In the genomic region with DNA sequence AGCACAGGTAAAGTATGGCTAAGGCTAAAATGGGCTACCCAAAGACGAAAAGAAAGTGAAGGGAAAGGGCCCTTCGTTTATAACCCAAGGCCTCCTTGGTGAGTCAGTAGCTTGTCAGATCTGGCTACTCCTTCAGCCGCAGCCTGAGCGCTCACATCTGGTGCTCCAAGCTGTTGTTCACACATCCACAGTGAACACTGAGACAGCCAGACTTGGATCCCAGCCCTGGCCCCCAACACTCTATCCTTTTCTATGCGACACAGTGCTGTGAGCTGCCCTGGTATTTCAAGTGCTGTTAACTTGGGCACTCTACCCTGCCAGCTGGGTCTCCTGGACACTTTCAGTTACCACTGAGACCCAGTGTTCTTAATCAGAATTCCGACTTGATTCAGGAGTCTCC, we compare ENCODE assay signal across 14 mouse cellular contexts. TPM values are rescaled to one million over a fixed set of nuclear protein-coding genes. Genes with fewer than 3 reads are reported as not detected.
DNase-seq lines count a peak whose midpoint lies in the region; TF ChIP-seq lines count a peak whose summit lies in the region.
"Had no signal": no experiment of that assay in that cellular context is flagged by ENCODE, and none has a peak within 500 bp of the region (broad histone marks: within the 10 kb centered on the region; RNA-seq: fewer than 3 reads in every experiment).

No protein-coding gene starts in this region.

- no peaks in the 10 kb centered on the region for H3K9me3 ChIP-seq in midbrain, embryonic 10.5 days (replicated peaks)
- H3K9me3 ChIP-seq: stomach, embryonic 15.5 days had no signal

- H3K4me1 ChIP-seq in kidney, adult 2 months (ENCODE audit: control insufficient read depth, insufficient read depth, low read length), result peaks cover 4% of the 10 kb centered on the region; the same call in 1 of the 2 replicates
- H3K4me1 ChIP-seq in midbrain, embryonic 10.5 days, result peaks cover 15% of the 10 kb centered on the region

- peak; percentile 73 for DNase-seq in kidney, postnatal 10 days
- no peak for DNase-seq in kidney, adult 2 months
- DNase-seq in heart, adult 8-10 months (ENCODE audit: low spot score), result peak; percentile 50
- peak; percentile 75 to 86 for DNase-seq in left cerebral cortex, postnatal 14 days (ENCODE audit: low spot score in 2 of 2)
- DNase-seq in right cerebral cortex, postnatal 14 days, result peak; percentile 71
- DNase-seq in midbrain, embryonic 10.5 days (ENCODE audit: low spot score), result no peak
- DNase-seq in layer of hippocampus, adult 18-20 months (ENCODE audit: low spot score in 2 of 2), result no peak
- DNase-seq in cerebellum, adult 11-12 months, result no peak
- DNase-seq: embryo, embryonic 11 days had no signal

- no peaks in the 10 kb centered on the region; the same call in 1 of the 2 replicates for H3K27me3 ChIP-seq in kidney, adult 2 months (replicated peaks; ENCODE audit: control insufficient read depth, insufficient read depth, low read length)
- peaks cover 22% of the 10 kb centered on the region for H3K27me3 ChIP-seq in midbrain, embryonic 10.5 days (ENCODE audit: low read depth, poor library complexity, severe bottlenecking)
- H3K27me3 ChIP-seq: stomach, embryonic 15.5 days had no signal

- no peak for TF ChIP-seq CTCF in kidney, adult 2 months (conservative IDR thresholded peaks at IDR 0.05; ENCODE audit: insufficient read depth, insufficient read length, low read depth, low read length)

- 90% methylated on average over 6 of the region's 6 CpGs for WGBS in kidney, adult 2 months
- 89% methylated on average over 6 of the region's 6 CpGs for WGBS in midbrain, embryonic 10.5 days

- no peak overlapping the region for H3K4me3 ChIP-seq in kidney, adult 2 months (ENCODE audit: insufficient read depth, low read depth, low read length)
- no peak overlapping the region for H3K4me3 ChIP-seq in midbrain, embryonic 10.5 days
- H3K4me3 ChIP-seq: stomach, embryonic 15.5 days had no signal

- no peak overlapping the region for H3K27ac ChIP-seq in kidney, adult 2 months (ENCODE audit: insufficient read depth, low read depth, low read length)
- no peak overlapping the region for H3K27ac ChIP-seq in midbrain, embryonic 10.5 days (replicated peaks)
- H3K27ac ChIP-seq: stomach, embryonic 15.5 days had no signal

- TF ChIP-seq POLR2A in kidney, adult 2 months (IDR thresholded peaks at IDR 0.05; ENCODE audit: low read depth, low read length), result no peak

- H3K36me3 ChIP-seq in kidney, adult 2 months (ENCODE audit: control insufficient read depth, insufficient read depth, low read length), result no peaks in the 10 kb centered on the region
- no peaks in the 10 kb centered on the region for H3K36me3 ChIP-seq in midbrain, embryonic 10.5 days
- H3K36me3 ChIP-seq: stomach, embryonic 15.5 days had no signal

- intact Hi-C loops in left cerebral cortex, postnatal 14 days (cut with DNase I), result no loop called here

RNA-seq across cellular contexts. Expression of gene Gm11549, which starts 8.7 kb away (rescaled TPM):
- not detected in 2 replicates for polyA plus RNA-seq in kidney, adult 2 months (2012; rRNA removed)
- total RNA-seq in heart, adult 8-10 months (2022), result not detected
- 10 to 100 TPM; 25.2 to 35.5 TPM for total RNA-seq in left cerebral cortex, postnatal 14 days (2021)
- polyA plus RNA-seq in midbrain, embryonic 10.5 days (2016; fragmentation: Nextera tagmentation; extraction: Ambion mirVana), result 0.67 and 1.2 TPM in 2 replicates
- 1 to 10 TPM; 2.7 to 3.3 TPM for total RNA-seq in layer of hippocampus, adult 18-20 months (2021)
- total RNA-seq: CH12.LX; neutrophil, adult 5-6 weeks had no signal
- polyA plus RNA-seq: activated CD4-positive, CD25-positive, alpha-beta regulatory T cell, adult 4 months; gonadal fat pad, adult 2 months had no signal

RNA-seq across cellular contexts. Expression of gene Exosc9, which starts 22.1 kb away (rescaled TPM):
- 9.0 and 9.8 TPM in 2 replicates for polyA plus RNA-seq in kidney, adult 2 months (2012; rRNA removed)
- 10 to 100 TPM; 17.5 to 19.1 (median 18.5) TPM for total RNA-seq in heart, adult 8-10 months (2022)
- 10 to 100 TPM; 40.6 to 45.7 TPM for total RNA-seq in left cerebral cortex, postnatal 14 days (2021)
- 108 and 113 TPM in 2 replicates for polyA plus RNA-seq in midbrain, embryonic 10.5 days (2016; fragmentation: Nextera tagmentation; extraction: Ambion mirVana)
- 10 to 100 TPM; 36.8 to 40.9 TPM for total RNA-seq in layer of hippocampus, adult 18-20 months (2021)

RNA-seq across cellular contexts. Expression of gene Ccna2, which starts 41.6 kb away (rescaled TPM):
- polyA plus RNA-seq in kidney, adult 2 months (2012; rRNA removed), result 1.6 and 1.7 TPM in 2 replicates
- total RNA-seq in heart, adult 8-10 months (2022), result 1 to 10 TPM in 1 of 4 experiments, under 1 TPM in 3; 0.25 to 1.3 (median 0.59) TPM
- 1 to 10 TPM; 2.2 TPM for total RNA-seq in left cerebral cortex, postnatal 14 days (2021)
- polyA plus RNA-seq in midbrain, embryonic 10.5 days (2016; fragmentation: Nextera tagmentation; extraction: Ambion mirVana), result 255 and 262 TPM in 2 replicates
- total RNA-seq in layer of hippocampus, adult 18-20 months (2021), result under 1 TPM; 0.54 to 0.74 TPM
- total RNA-seq: neutrophil, adult 5-6 weeks had no signal

RNA-seq across cellular contexts. Expression of gene 1810062G17Rik, which starts 54.6 kb away (rescaled TPM):
- 0.58 and 0.80 TPM in 2 replicates for polyA plus RNA-seq in kidney, adult 2 months (2012; rRNA removed)
- under 1 TPM in 2 of 4 experiments, not detected in 2; 0.32 to 0.87 TPM for total RNA-seq in heart, adult 8-10 months (2022)
- under 1 TPM in 1 of 2 experiments, not detected in 1; 0.40 TPM for total RNA-seq in left cerebral cortex, postnatal 14 days (2021)
- 0.25 and 0.73 TPM in 2 replicates for polyA plus RNA-seq in midbrain, embryonic 10.5 days (2016; fragmentation: Nextera tagmentation; extraction: Ambion mirVana)
- not detected for total RNA-seq in layer of hippocampus, adult 18-20 months (2021)

RNA-seq across cellular contexts. Expression of gene Anxa5, which starts 54.7 kb away (rescaled TPM):
- 300 and 316 TPM in 2 replicates for polyA plus RNA-seq in kidney, adult 2 months (2012; rRNA removed)
- total RNA-seq in heart, adult 8-10 months (2022), result 100 to 1,000 TPM; 107 to 114 (median 108) TPM
- total RNA-seq in left cerebral cortex, postnatal 14 days (2021), result 10 to 100 TPM; 47.2 to 48.7 TPM
- polyA plus RNA-seq in midbrain, embryonic 10.5 days (2016; fragmentation: Nextera tagmentation; extraction: Ambion mirVana), result 106 and 116 TPM in 2 replicates
- 10 to 100 TPM; 67.0 to 67.5 TPM for total RNA-seq in layer of hippocampus, adult 18-20 months (2021)

Comparison
In these comparisons a context has a peak if more than half of its experiments do, and no peak if none do; other contexts are left out.
1. DNase-seq: peak in kidney, postnatal 10 days (single experiment), heart, adult 8-10 months (single experiment), left cerebral cortex, postnatal 14 days (2 of 2) and right cerebral cortex, postnatal 14 days (single experiment); none in kidney, adult 2 months (single experiment), midbrain, embryonic 10.5 days (single experiment), layer of hippocampus, adult 18-20 months (0 of 2) and cerebellum, adult 11-12 months (single experiment).
2. RNA of gene Gm11549, which starts 8.7 kb away (total RNA-seq): 25.2 to 35.5 TPM in left cerebral cortex, postnatal 14 days; 2.7 to 3.3 TPM in layer of hippocampus, adult 18-20 months and not detected in heart, adult 8-10 months; every median in the first group is over 4 times any median in the second.